Mouse (Mus musculus) heart, embryonic 11.5 days (tissue): Measurements from ENCODE around the gene Ep300. TPM values are rescaled to one million over a fixed set of nuclear protein-coding genes. Genes with fewer than 3 reads are reported as not detected.
A peak's percentile ranks its signal among the peaks of the same experiment; 100 is the strongest.

Experiments
- ATAC-seq: fragments of 200-750 bp; cut with Nextera tagmentation; replicated peaks from 2 replicates; pipeline ENCODE4 v1.8.0; 2017; ENCODE audit warnings: moderate library complexity; ENCODE audit not compliant: insufficient number of reproducible peaks, low FRiP score, low TSS enrichment
- H3K27ac ChIP-seq: fragments of 300-500 bp; sonication (generic); 2 replicates; pipeline ENCODE4 v1.5.1; 2014; ENCODE audit warnings: mild to moderate bottlenecking, low read depth, low read length
- H3K27me3 ChIP-seq: fragments of 300-500 bp; sonication (generic); 2 replicates; pipeline ENCODE4 v1.6.1; 2014; ENCODE audit warnings: mild to moderate bottlenecking, low read length, mixed read lengths; ENCODE audit not compliant: control insufficient read depth, insufficient read depth
- H3K36me3 ChIP-seq: fragments of 300-500 bp; sonication (generic); 2 replicates; pipeline ENCODE4 v1.6.1; 2014; ENCODE audit warnings: mild to moderate bottlenecking, low read length, moderate library complexity, mixed read lengths; ENCODE audit not compliant: control insufficient read depth, insufficient read depth
- H3K4me1 ChIP-seq: fragments of 300-500 bp; sonication (generic); 2 replicates; pipeline ENCODE4 v1.6.1; 2014; ENCODE audit warnings: low read length; ENCODE audit not compliant: control insufficient read depth, insufficient read depth
- H3K4me2 ChIP-seq: fragments of 300-500 bp; sonication (generic); 2 replicates; pipeline ENCODE4 v1.6.1; 2014; ENCODE audit warnings: mild to moderate bottlenecking, moderate library complexity
- H3K4me3 ChIP-seq: fragments of 300-500 bp; sonication (generic); 2 replicates; pipeline ENCODE4 v1.5.1; 2014; ENCODE audit warnings: low read depth, low read length
- H3K9ac ChIP-seq: fragments of 300-500 bp; sonication (generic); 2 replicates; pipeline ENCODE4 v1.6.1; 2014; ENCODE audit warnings: mild to moderate bottlenecking, low read depth, low read length, moderate library complexity
- H3K9me3 ChIP-seq: fragments of 300-500 bp; sonication (generic); replicated peaks from 2 replicates; pipeline ENCODE4 v1.6.1; 2016; ENCODE audit warnings: low read length; ENCODE audit not compliant: control insufficient read depth
- WGBS: fragments of 180-500 bp; shearing (Covaris S2); extraction: QIAGEN DNeasy Blood & Tissue Kit; methylation state at CpG from one replicate; pipeline ENCODE4 v1.1.7; 2014; ENCODE audit not compliant: insufficient replicate concordance; 5-methylcytosine and 5-hydroxymethylcytosine counted together
- polyA plus RNA-seq: library from polyadenylated mRNA; unstranded; fragments of >200 nt; fragmentation: Nextera tagmentation; extraction: Ambion mirVana; gene quantifications from 2 replicates; pipeline ENCODE4 v1.2.1, GENCODE M21; 2014

Gene Ep300
- polyA plus RNA-seq, result 21.4 and 26.9 TPM in 2 replicates

- WGBS, result under 1% methylated on average over 58 of the region's 68 CpGs
- Histone ChIP-seq H3K4me1 (peaks cover 8% of the 10 kb centered on the region; the same call in 1 of the 2 replicates), H3K27me3 (no peaks in the 10 kb centered on the region), H3K9ac (peak within 1 kb of the TSS; percentile 100), H3K27ac (peak within 1 kb of the TSS; percentile 99), H3K36me3 (no peaks in the 10 kb centered on the region), H3K9me3 (no peaks in the 10 kb centered on the region), H3K4me2 (peak within 1 kb of the TSS; percentile 92), H3K4me3 (peak within 1 kb of the TSS; percentile 80)
- ATAC-seq, result peak; percentile 89
Measured at GRCm38 (mm10) chr15:81584913-81585745, at the start of gene Ep300. TSS of gene Ep300 (plus strand) at chr15:81585351.

- Histone ChIP-seq H3K27me3 (no peaks in the 10 kb centered on the region), H3K4me2 (no peak overlapping the region), H3K27ac (no peak overlapping the region), H3K36me3 (no peaks in the 10 kb centered on the region), H3K4me1 (no peaks in the 10 kb centered on the region), H3K4me3 (no peak overlapping the region), H3K9me3 (no peaks in the 10 kb centered on the region), H3K9ac (no peak overlapping the region)
- 39% methylated on average over 9 of the region's 9 CpGs for WGBS
- ATAC-seq, result no peak
Measured at GRCm38 (mm10) chr15:81535881-81536351, 49.2 kb upstream of the Ep300 start.

- no peak overlapping the region for H3K27ac ChIP-seq
- H3K4me2 ChIP-seq, result no peak overlapping the region
- ATAC-seq, result no peak
- H3K27me3 ChIP-seq, result no peaks in the 10 kb centered on the region
- no peaks in the 10 kb centered on the region for H3K9me3 ChIP-seq
- no peak overlapping the region for H3K4me3 ChIP-seq
- WGBS, result 65% methylated on average over 4 of the region's 4 CpGs
- H3K36me3 ChIP-seq, result no peaks in the 10 kb centered on the region
- H3K9ac ChIP-seq, result no peak overlapping the region
- H3K4me1 ChIP-seq, result no peaks in the 10 kb centered on the region
Measured at GRCm38 (mm10) chr15:81538149-81538548, 47.0 kb upstream of the Ep300 start.

GRCm38 (mm10) chr15:81539560-81539959 lies 45.6 kb upstream of the Ep300 start:
- no peak overlapping the region for H3K4me2 ChIP-seq
- H3K4me3 ChIP-seq, result no peak overlapping the region
- H3K9ac ChIP-seq, result no peak overlapping the region
- no peaks in the 10 kb centered on the region for H3K27me3 ChIP-seq
- ATAC-seq, result no peak
- WGBS, result 65% methylated on average over 2 of the region's 2 CpGs
- H3K36me3 ChIP-seq, result no peaks in the 10 kb centered on the region
- H3K9me3 ChIP-seq, result no peaks in the 10 kb centered on the region
- H3K4me1 ChIP-seq, result no peaks in the 10 kb centered on the region
- no peak overlapping the region for H3K27ac ChIP-seq

GRCm38 (mm10) chr15:81544916-81545315 lies 40.2 kb upstream of the Ep300 start:
- Histone ChIP-seq H3K27ac (no peak overlapping the region), H3K4me2 (no peak overlapping the region), H3K4me3 (no peak overlapping the region), H3K36me3 (no peaks in the 10 kb centered on the region), H3K9me3 (no peaks in the 10 kb centered on the region), H3K4me1 (no peaks in the 10 kb centered on the region), H3K27me3 (no peaks in the 10 kb centered on the region), H3K9ac (no peak overlapping the region)
- no peak for ATAC-seq
- 81% methylated on average over 2 of the region's 2 CpGs for WGBS

- no peak overlapping the region for H3K4me2 ChIP-seq
- WGBS, result 73% methylated on average over 5 of the region's 5 CpGs
Measured at GRCm38 (mm10) chr15:81545387-81546176, 39.6 kb upstream of the Ep300 start.

GRCm38 (mm10) chr15:81553455-81553854 lies 31.7 kb upstream of the Ep300 start:
- Histone ChIP-seq H3K27ac (no peak overlapping the region), H3K27me3 (no peaks in the 10 kb centered on the region), H3K9ac (no peak overlapping the region), H3K4me2 (no peak overlapping the region), H3K36me3 (no peaks in the 10 kb centered on the region), H3K9me3 (no peaks in the 10 kb centered on the region), H3K4me3 (no peak overlapping the region), H3K4me1 (no peaks in the 10 kb centered on the region)
- no peak for ATAC-seq
- WGBS, result 86% methylated on average over 1 of the region's 1 CpGs

More at GRCm38 (mm10) chr15:81545387-81546176, 39.6 kb upstream of the Ep300 start:
- no peaks in the 10 kb centered on the region for H3K27me3 ChIP-seq
- H3K27ac ChIP-seq, result no peak overlapping the region
- no peak overlapping the region for H3K4me3 ChIP-seq
- no peak for ATAC-seq
- no peaks in the 10 kb centered on the region for H3K4me1 ChIP-seq
- H3K9me3 ChIP-seq, result no peaks in the 10 kb centered on the region
- H3K36me3 ChIP-seq, result no peaks in the 10 kb centered on the region
- no peak overlapping the region for H3K9ac ChIP-seq

GRCm38 (mm10) chr15:81554558-81555297 lies 30.4 kb upstream of the Ep300 start:
- Histone ChIP-seq H3K9me3 (no peaks in the 10 kb centered on the region), H3K4me1 (no peaks in the 10 kb centered on the region), H3K36me3 (no peaks in the 10 kb centered on the region), H3K27me3 (no peaks in the 10 kb centered on the region), H3K4me2 (no peak overlapping the region), H3K4me3 (no peak overlapping the region), H3K27ac (no peak overlapping the region), H3K9ac (no peak overlapping the region)
- no peak for ATAC-seq
- WGBS, result 58% methylated on average over 18 of the region's 18 CpGs
